Mouse (Mus musculus) spleen, postnatal 4 days (tissue): Measurements from ENCODE around the gene Nudt13.
"Not testable (repeated sequence)": the region's sequence is repeated elsewhere in the genome, so short reads cannot be mapped to it uniquely, and the experiment has no call there.

Experiments used
- DNase-seq, 2 experiments: peaks; one replicate each; pipeline ENCODE4 v3.0.0; 2022; ENCODE audit warnings: low spot score in 2 of 2

Gene Nudt13

GRCm38 (mm10) chr14:20294117-20294892 lies at the start of gene Nudt13:
TSS of gene Nudt13 (plus strand) at chr14:20294697.
- peak; percentile 75 to 79 for DNase-seq

- no peak for DNase-seq
These were observed 49.2 kb upstream of the Nudt13 start for GRCm38 (mm10) chr14:20245318-20245717.

- no peak for DNase-seq
These were observed 48.6 kb upstream of the Nudt13 start for GRCm38 (mm10) chr14:20245861-20246260.

GRCm38 (mm10) chr14:20246811-20247266 lies 47.7 kb upstream of the Nudt13 start:
- no peak for DNase-seq

GRCm38 (mm10) chr14:20248001-20248400 lies 46.5 kb upstream of the Nudt13 start:
- no peak for DNase-seq

- no peak for DNase-seq
These were observed 44.0 kb upstream of the Nudt13 start for GRCm38 (mm10) chr14:20250237-20251171.

- DNase-seq, result peak; percentile 72 to 88
These were observed 36.0 kb upstream of the Nudt13 start for GRCm38 (mm10) chr14:20258185-20259113.

GRCm38 (mm10) chr14:20262346-20262745 lies 32.2 kb upstream of the Nudt13 start:
- DNase-seq, result no peak

GRCm38 (mm10) chr14:20268421-20268820 lies 26.1 kb upstream of the Nudt13 start:
- DNase-seq, result no peak

- no peak for DNase-seq
These were observed 25.3 kb upstream of the Nudt13 start, which contains the start of gene Kcnk16 for GRCm38 (mm10) chr14:20269082-20269809. TSS of gene Kcnk16 (minus strand) at chr14:20269199.

- DNase-seq, result no peak
These were observed 3.1 kb upstream of the Nudt13 start for GRCm38 (mm10) chr14:20291391-20291790.

GRCm38 (mm10) chr14:20294947-20295346 lies 450 bp downstream of the Nudt13 start:
- DNase-seq, result no peak

- DNase-seq, result no peak
These were observed 3.1 kb downstream of the Nudt13 start for GRCm38 (mm10) chr14:20297616-20298015.

- no peak for DNase-seq
These were observed 3.6 kb downstream of the Nudt13 start for GRCm38 (mm10) chr14:20298131-20298530.

GRCm38 (mm10) chr14:20305085-20305484 lies 10.6 kb downstream of the Nudt13 start:
- DNase-seq, result not testable (repeated sequence)

- no peak for DNase-seq
These were observed 20.6 kb downstream of the Nudt13 start for GRCm38 (mm10) chr14:20315137-20315536.

- peak; percentile 60 to 82 for DNase-seq
These were observed 24.9 kb downstream of the Nudt13 start for GRCm38 (mm10) chr14:20319420-20319819.

GRCm38 (mm10) chr14:20324196-20324595 lies 29.7 kb downstream of the Nudt13 start:
- DNase-seq, result no peak

GRCm38 (mm10) chr14:20328474-20328873 lies 34.0 kb downstream of the Nudt13 start:
- DNase-seq, result peak in 1 of 2 experiments; percentile 21

- no peak for DNase-seq
These were observed 36.8 kb downstream of the Nudt13 start for GRCm38 (mm10) chr14:20331316-20331715.

- DNase-seq, result no peak
These were observed 44.9 kb downstream of the Nudt13 start for GRCm38 (mm10) chr14:20339415-20339814.
